Comparison of ENCODE assay signal across 8 mouse cellular contexts in genomic region chr4:107434356-107435237, GRCm38 (mm10). TPM values are rescaled to one million over a fixed set of nuclear protein-coding genes. Genes with fewer than 3 reads are reported as not detected.
DNase-seq lines count a peak whose midpoint lies in the region; ATAC-seq and TF ChIP-seq lines count a peak whose summit lies in the region.

TSS of gene Glis1 (plus strand) at chr4:107434591.

- peaks cover 11% of the 10 kb centered on the region for H3K4me1 ChIP-seq in spleen, adult 2 months (ENCODE audit: control insufficient read depth, insufficient read depth, insufficient read length)
- H3K4me1 ChIP-seq in embryonic fibroblast, embryonic 13.5 days (ENCODE audit: control insufficient read depth, insufficient read depth, low read length) = peaks cover 8% of the 10 kb centered on the region
- peaks cover 11% of the 10 kb centered on the region; the same call in 1 of the 2 replicates for H3K4me1 ChIP-seq in heart, embryonic 11.5 days (ENCODE audit: control insufficient read depth, insufficient read depth, low read length)
- peaks cover 12% of the 10 kb centered on the region for H3K4me1 ChIP-seq in kidney, embryonic 14.5 days (ENCODE audit: control insufficient read depth, insufficient read depth, low read length)
- 0 out of 2 replicates have a peak, but pooled peaks cover 4% of the 10 kb centered on the region for H3K4me1 ChIP-seq in liver, adult 2 months (ENCODE audit: control insufficient read depth, insufficient read depth, low read length)
- H3K4me1 ChIP-seq in midbrain, postnatal 0 days (ENCODE audit: insufficient read depth, low read length) = no peaks in the 10 kb centered on the region

- ATAC-seq in heart, embryonic 11.5 days (replicated peaks; ENCODE audit: insufficient number of reproducible peaks, low FRiP score, low TSS enrichment) = peak; percentile 87
- ATAC-seq in kidney, embryonic 14.5 days (ENCODE audit: low FRiP score, low TSS enrichment) = peak; percentile 94
- ATAC-seq in midbrain, postnatal 0 days (ENCODE audit: low FRiP score) = peak; percentile 70

- peak within 1 kb of the TSS; percentile 33; the same call in 1 of the 2 replicates for H3K4me3 ChIP-seq in spleen, adult 2 months (ENCODE audit: extremely low read depth, insufficient read depth, insufficient read length)
- peak within 1 kb of the TSS; percentile 65 for H3K4me3 ChIP-seq in embryonic fibroblast, embryonic 13.5 days (ENCODE audit: insufficient read depth, low read length)
- H3K4me3 ChIP-seq in heart, embryonic 11.5 days (ENCODE audit: low read depth, low read length) = peak within 1 kb of the TSS; percentile 65
- peak within 1 kb of the TSS; percentile 60 for H3K4me3 ChIP-seq in kidney, embryonic 14.5 days (ENCODE audit: low read length)
- peak within 1 kb of the TSS; percentile 33; the same call in 1 of the 2 replicates for H3K4me3 ChIP-seq in liver, adult 2 months (ENCODE audit: insufficient read depth, low read depth, low read length)
- peak within 1 kb of the TSS; percentile 61 for H3K4me3 ChIP-seq in midbrain, postnatal 0 days (ENCODE audit: low read depth, low read length)

- WGBS in spleen, adult 2 months = 2% methylated on average over 106 of the region's 112 CpGs
- WGBS in heart, embryonic 11.5 days (ENCODE audit: insufficient replicate concordance) = under 1% methylated on average over 93 of the region's 112 CpGs
- under 1% methylated on average over 87 of the region's 112 CpGs for WGBS in kidney, embryonic 14.5 days
- 2% methylated on average over 109 of the region's 112 CpGs for WGBS in liver, adult 2 months
- under 1% methylated on average over 72 of the region's 112 CpGs for WGBS in midbrain, postnatal 0 days

- H3K9ac ChIP-seq in heart, embryonic 11.5 days (ENCODE audit: low read depth, low read length) = peak within 1 kb of the TSS; percentile 50; the same call in 1 of the 2 replicates
- peak within 1 kb of the TSS; percentile 58 for H3K9ac ChIP-seq in kidney, embryonic 14.5 days (ENCODE audit: low read depth, low read length)
- H3K9ac ChIP-seq in liver, adult 2 months (ENCODE audit: low read depth, low read length) = no peak within 1 kb of the TSS
- H3K9ac ChIP-seq in midbrain, postnatal 0 days (replicated peaks; ENCODE audit: low read length, poor library complexity, severe bottlenecking) = peak within 1 kb of the TSS; percentile 64

- no peaks in the 10 kb centered on the region for H3K79me2 ChIP-seq in liver, adult 2 months (ENCODE audit: control insufficient read depth, insufficient read depth, low read length)

- H3K36me3 ChIP-seq in spleen, adult 2 months (ENCODE audit: control insufficient read depth, insufficient read depth, low read length) = no peaks in the 10 kb centered on the region
- no peaks in the 10 kb centered on the region for H3K36me3 ChIP-seq in heart, embryonic 11.5 days (ENCODE audit: control insufficient read depth, insufficient read depth, low read length)
- no peaks in the 10 kb centered on the region for H3K36me3 ChIP-seq in kidney, embryonic 14.5 days (ENCODE audit: control insufficient read depth, insufficient read depth, low read length)
- no peaks in the 10 kb centered on the region for H3K36me3 ChIP-seq in liver, adult 2 months (ENCODE audit: control insufficient read depth, insufficient read depth, low read length)
- H3K36me3 ChIP-seq in midbrain, postnatal 0 days (ENCODE audit: insufficient read depth, low read length) = no peaks in the 10 kb centered on the region

- no peak for TF ChIP-seq POLR2A in spleen, adult 2 months (IDR thresholded peaks at IDR 0.05; ENCODE audit: low read depth, low read length)
- TF ChIP-seq POLR2A in embryonic fibroblast, embryonic 13.5 days (IDR thresholded peaks at IDR 0.05; ENCODE audit: low read depth, low read length) = peak; percentile 27
- no peak for TF ChIP-seq POLR2A in liver, adult 2 months (IDR thresholded peaks at IDR 0.05; ENCODE audit: extremely low read depth, insufficient read depth, low read length)

- no peaks in the 10 kb centered on the region for H3K9me3 ChIP-seq in heart, embryonic 11.5 days (replicated peaks; ENCODE audit: control insufficient read depth, low read length)
- H3K9me3 ChIP-seq in kidney, embryonic 14.5 days (ENCODE audit: control insufficient read depth, low read length) = no peaks in the 10 kb centered on the region
- H3K9me3 ChIP-seq in midbrain, postnatal 0 days (ENCODE audit: low read length) = no peaks in the 10 kb centered on the region

- peak within 1 kb of the TSS; percentile 99 for H3K4me2 ChIP-seq in heart, embryonic 11.5 days
- H3K4me2 ChIP-seq in kidney, embryonic 14.5 days (replicated peaks; ENCODE audit: low read depth, low read length) = peak within 1 kb of the TSS; percentile 99
- H3K4me2 ChIP-seq in midbrain, postnatal 0 days (ENCODE audit: low read depth, low read length, poor library complexity, severe bottlenecking) = peak within 1 kb of the TSS; percentile 89

- DNase-seq in spleen, adult 2 months (ENCODE audit: low read depth in 1 of 2, low spot score in 2 of 2) = no peak
- no peak for DNase-seq in spleen, adult 12 weeks (ENCODE audit: low spot score)
- DNase-seq in liver, adult 2 months (ENCODE audit: extremely low read depth, low read depth, low spot score) = no peak
- DNase-seq in midbrain, postnatal 0 days (ENCODE audit: low spot score) = peak; percentile 64
- peak; percentile 33 for DNase-seq in urinary bladder, postnatal 25 days (ENCODE audit: low spot score)

- H3K27me3 ChIP-seq in spleen, adult 2 months (ENCODE audit: control insufficient read depth, insufficient read depth, low read length) = peaks cover 19% of the 10 kb centered on the region
- H3K27me3 ChIP-seq in heart, embryonic 11.5 days (ENCODE audit: control insufficient read depth, insufficient read depth, low read length) = peaks cover 68% of the 10 kb centered on the region
- H3K27me3 ChIP-seq in kidney, embryonic 14.5 days (ENCODE audit: control insufficient read depth, insufficient read depth, low read length) = peaks cover 65% of the 10 kb centered on the region
- H3K27me3 ChIP-seq in liver, adult 2 months (ENCODE audit: control insufficient read depth, insufficient read depth, low read length) = peaks cover 17% of the 10 kb centered on the region
- peaks cover 36% of the 10 kb centered on the region for H3K27me3 ChIP-seq in midbrain, postnatal 0 days (ENCODE audit: insufficient read depth, low read length)

- TF ChIP-seq CTCF in spleen, adult 2 months (IDR thresholded peaks at IDR 0.05; ENCODE audit: extremely low read depth, insufficient read depth, insufficient read length, insufficient replicate concordance) = no peak
- no peak for TF ChIP-seq CTCF in embryonic fibroblast, embryonic 13.5 days (IDR thresholded peaks at IDR 0.05; ENCODE audit: borderline replicate concordance, insufficient read depth, low read length)
- TF ChIP-seq CTCF in liver, adult 2 months (IDR thresholded peaks at IDR 0.05; ENCODE audit: low read depth, low read length) = no peak
- TF ChIP-seq CTCF in midbrain, postnatal 0 days (IDR thresholded peaks at IDR 0.05) = no peak

- H3K27ac ChIP-seq in spleen, adult 2 months (ENCODE audit: insufficient read depth, low read length) = no peak within 1 kb of the TSS
- peak within 1 kb of the TSS; percentile 12; the same call in 1 of the 2 replicates for H3K27ac ChIP-seq in embryonic fibroblast, embryonic 13.5 days (ENCODE audit: insufficient read depth, low read length)
- no peak within 1 kb of the TSS for H3K27ac ChIP-seq in heart, embryonic 11.5 days (ENCODE audit: low read depth, low read length)
- no peak within 1 kb of the TSS for H3K27ac ChIP-seq in kidney, embryonic 14.5 days (ENCODE audit: low read depth, low read length)
- no peak within 1 kb of the TSS for H3K27ac ChIP-seq in liver, adult 2 months (replicated peaks; ENCODE audit: insufficient read depth, low read depth, low read length)
- H3K27ac ChIP-seq in midbrain, postnatal 0 days (ENCODE audit: low read depth, low read length) = no peak within 1 kb of the TSS

RNA-seq across cellular contexts. Expression of gene Glis1, which starts in this region (rescaled TPM):
- polyA plus RNA-seq in spleen, adult 2 months (2012; rRNA removed) = 0.55 and 0.61 TPM in 2 replicates
- 4.9 TPM in 2 replicates for polyA plus RNA-seq in embryonic fibroblast, embryonic 13.5 days (2011; ENCODE audit: insufficient read length, low read depth, missing spikeins)
- 0.80 and 0.94 TPM in 2 replicates for polyA plus RNA-seq in heart, embryonic 11.5 days (2014; fragmentation: Nextera tagmentation; extraction: Ambion mirVana)
- polyA plus RNA-seq in kidney, embryonic 14.5 days (2014; fragmentation: Nextera tagmentation; extraction: Ambion mirVana) = 4.0 and 4.3 TPM in 2 replicates
- total RNA-seq in liver, adult 2 months (2014; rRNA removed) = not detected in 2 replicates
- polyA plus RNA-seq in liver, adult 2 months (2012; rRNA removed) = 0.10 TPM in 1 of 2 replicates, not detected in the other
- total RNA-seq in midbrain, postnatal 0 days (2014; rRNA removed) = 1.4 and 1.8 TPM in 2 replicates
- 1.5 and 2.1 TPM in 2 replicates for polyA plus RNA-seq in midbrain, postnatal 0 days (2015; fragmentation: Nextera tagmentation; extraction: Ambion mirVana)

Comparison
In these comparisons a context has a peak if more than half of its experiments do, and no peak if none do; other contexts are left out.
1. Peak in ATAC-seq, H3K4me3 ChIP-seq, H3K9ac ChIP-seq and H3K4me2 ChIP-seq in heart, embryonic 11.5 days; RNA of the gene not detected or under 1 TPM.
2. DNase-seq: peak in midbrain, postnatal 0 days (single experiment) and urinary bladder, postnatal 25 days (single experiment); none in spleen, adult 2 months (0 of 2), spleen, adult 12 weeks (single experiment) and liver, adult 2 months (single experiment).
3. Peak in every context shown above with its lines, with median percentiles within 50 percentile points of each other: H3K4me3 ChIP-seq, ATAC-seq and H3K4me2 ChIP-seq.